Mouse (Mus musculus) bone marrow macrophage, adult 2 months (primary cell): ENCODE results near the gene Gm14308. TPM values are rescaled to one million over a fixed set of nuclear protein-coding genes. Genes with fewer than 3 reads are reported as not detected.
"Not testable (repeated sequence)": the region's sequence is repeated elsewhere in the genome, so short reads cannot be mapped to it uniquely, and the experiment has no call there.

Source experiments
- H3K27ac ChIP-seq: 2 replicates; pipeline ENCODE4 v1.5.1; 2012; ENCODE audit warnings: low read depth, low read length; ENCODE audit not compliant: insufficient read depth
- H3K4me1 ChIP-seq: 2 replicates; pipeline ENCODE4 v1.6.1; 2012; ENCODE audit warnings: low read length; ENCODE audit not compliant: control insufficient read depth, insufficient read depth
- H3K4me3 ChIP-seq: 2 replicates; pipeline ENCODE4 v1.5.1; 2012; ENCODE audit warnings: mild to moderate bottlenecking, low read length, moderate library complexity; ENCODE audit not compliant: insufficient read depth
- polyA plus RNA-seq: library from polyadenylated mRNA; stranded (reverse); fragments of >200 nt; gene quantifications from 2 replicates; pipeline ENCODE4 v1.2.4, GENCODE M21; 2012; ENCODE audit not compliant: missing spikeins, insufficient read depth, insufficient read length

Gm14308 gene
- 2.6 and 17.2 TPM in 2 replicates for polyA plus RNA-seq

DNA sequence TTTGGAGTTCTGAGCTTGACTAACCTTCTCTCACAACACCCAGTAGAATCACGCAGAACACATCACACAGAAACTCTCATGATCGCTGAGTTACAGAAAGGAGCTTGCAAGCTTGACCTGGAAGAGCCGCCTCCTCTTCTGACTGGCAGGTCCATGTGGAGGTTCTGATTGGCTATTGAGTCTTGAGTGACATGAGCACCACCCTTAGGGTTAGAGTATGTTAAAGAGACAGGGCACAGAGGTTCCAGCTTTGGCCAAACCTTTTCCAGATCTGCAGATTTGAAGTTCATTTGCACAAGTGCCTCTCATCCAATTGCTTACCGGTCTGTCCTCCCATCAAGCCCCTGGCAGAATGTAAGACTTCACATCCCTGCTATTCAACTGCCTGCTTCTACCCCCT, at the start of gene Gm14308:
Gene Gm14308 (minus strand): TSS at position 101 of the 400 bp plus-strand sequence.
- not testable (repeated sequence) for H3K4me1 ChIP-seq, H3K27ac ChIP-seq, H3K4me3 ChIP-seq

DNA sequence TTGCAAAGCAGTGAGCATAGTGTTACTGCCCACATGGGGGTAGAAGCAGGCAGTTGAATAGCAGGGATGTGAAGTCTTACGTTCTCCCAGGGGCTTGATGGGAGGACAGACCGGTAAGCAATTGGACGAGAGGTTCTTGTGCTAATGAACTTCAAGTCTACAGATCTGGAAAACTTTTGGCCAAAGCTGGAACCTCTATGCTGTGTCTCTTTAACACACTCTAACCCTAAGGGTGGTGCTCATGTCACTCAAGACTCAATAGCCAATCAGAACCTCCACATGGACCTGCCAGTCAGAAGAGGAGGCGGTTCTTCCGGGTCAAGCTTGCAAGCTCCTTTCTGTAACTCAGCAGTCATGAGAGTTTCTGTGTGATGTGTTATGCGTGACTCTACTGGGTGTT, 34.1 kb upstream of the Gm14308 start, which contains the start of gene Zfp973:
Gene Zfp973 (plus strand): TSS at position 301 of the 400 bp plus-strand sequence.
- not testable (repeated sequence) for H3K4me3 ChIP-seq, H3K4me1 ChIP-seq, H3K27ac ChIP-seq

Other genes starting within 250 kb of the Gm14308 start
- 11.5 and 13.0 TPM in 2 replicates for gene Gm14435, start 212.8 kb downstream of the Gm14308 start, polyA plus RNA-seq
- gene Gm14434, start 149.6 kb downstream of the Gm14308 start, polyA plus RNA-seq = 11.2 and 12.9 TPM in 2 replicates
- not detected in 2 replicates for gene Zfp967, start 115.3 kb downstream of the Gm14308 start, polyA plus RNA-seq
- gene Zfp973, start 34.2 kb upstream of the Gm14308 start, polyA plus RNA-seq = 6.3 and 10.3 TPM in 2 replicates
- gene Gm14305, start 72.0 kb upstream of the Gm14308 start, polyA plus RNA-seq = 2.0 and 8.1 TPM in 2 replicates
- 2.7 and 11.1 TPM in 2 replicates for gene Gm14295, start 162.3 kb upstream of the Gm14308 start, polyA plus RNA-seq
- gene Gm14408, start 194.8 kb upstream of the Gm14308 start, polyA plus RNA-seq = not detected in 2 replicates